ENCODE assay signal across 5 mouse cellular contexts in genomic region chr1:184669173-184669572, GRCm38 (mm10).
DNase-seq lines count a peak whose midpoint lies in the region; ATAC-seq and TF ChIP-seq lines count a peak whose summit lies in the region.
"Not testable (repeated sequence)": the region's sequence is repeated elsewhere in the genome, so short reads cannot be mapped to it uniquely, and the experiment has no call there.

No protein-coding gene starts in this region.

- peaks cover 44% of the 10 kb centered on the region for H3K4me1 ChIP-seq in liver, embryonic 13.5 days (replicated peaks)
- H3K4me1 ChIP-seq in liver, embryonic 15.5 days (replicated peaks), result peaks cover 38% of the 10 kb centered on the region
- not testable (repeated sequence) for H3K4me1 ChIP-seq in liver, postnatal 0 days (ENCODE audit: insufficient read depth)

- not testable (repeated sequence) for H3K36me3 ChIP-seq in liver, embryonic 13.5 days; liver, embryonic 15.5 days (replicated peaks); liver, postnatal 0 days (replicated peaks; ENCODE audit: insufficient read depth, low read length)

- H3K9ac ChIP-seq in liver, embryonic 13.5 days; liver, embryonic 15.5 days; liver, postnatal 0 days (replicated peaks): not testable (repeated sequence)

- H3K4me2 ChIP-seq in liver, embryonic 13.5 days; liver, postnatal 0 days (ENCODE audit: low read depth, low read length): not testable (repeated sequence)
- peak overlapping the region; percentile 16 for H3K4me2 ChIP-seq in liver, embryonic 15.5 days

- not testable (repeated sequence) for H3K4me3 ChIP-seq in liver, embryonic 13.5 days (replicated peaks); liver, embryonic 15.5 days (replicated peaks); liver, postnatal 0 days (ENCODE audit: low read depth, low read length)

- 0 out of 2 replicates have a peak, but pooled peaks have one; percentile 39 for ATAC-seq in erythroid progenitor cell, adult 5-6 weeks (replicated peaks; ENCODE audit: low FRiP score, poor library complexity, severe bottlenecking)
- peak; percentile 70 for ATAC-seq in liver, embryonic 13.5 days (ENCODE audit: low read depth)
- ATAC-seq in liver, embryonic 15.5 days (ENCODE audit: insufficient read depth), result peak; percentile 65
- ATAC-seq in liver, postnatal 0 days, result peak; percentile 58

- WGBS in liver, embryonic 13.5 days (ENCODE audit: insufficient replicate concordance), result 50% methylated on average over 5 of the region's 5 CpGs
- WGBS in liver, embryonic 15.5 days (ENCODE audit: insufficient replicate concordance), result 34% methylated on average over 5 of the region's 5 CpGs
- 69% methylated on average over 5 of the region's 5 CpGs for WGBS in liver, postnatal 0 days (ENCODE audit: insufficient replicate concordance)

- not testable (repeated sequence) for TF ChIP-seq CTCF in liver, postnatal 0 days (IDR thresholded peaks at IDR 0.05; ENCODE audit: low read depth)

- TF ChIP-seq EP300 in liver, postnatal 0 days (IDR thresholded peaks at IDR 0.05; ENCODE audit: low read depth), result not testable (repeated sequence)

- H3K9me3 ChIP-seq in liver, embryonic 13.5 days (replicated peaks); liver, embryonic 15.5 days (replicated peaks); liver, postnatal 0 days (ENCODE audit: low read length): not testable (repeated sequence)

- peak; percentile 66 for DNase-seq in liver
- DNase-seq in liver, embryonic 13.5 days, result peak; percentile 52
- not testable (repeated sequence) for DNase-seq in liver, postnatal 0 days

- H3K27me3 ChIP-seq in liver, embryonic 13.5 days, result peaks cover 11% of the 10 kb centered on the region
- H3K27me3 ChIP-seq in liver, embryonic 15.5 days, result peaks cover 21% of the 10 kb centered on the region
- not testable (repeated sequence) for H3K27me3 ChIP-seq in liver, postnatal 0 days (ENCODE audit: insufficient read depth, low read length)

- H3K27ac ChIP-seq in liver, embryonic 13.5 days; liver, postnatal 0 days (ENCODE audit: low read depth): not testable (repeated sequence)
- H3K27ac ChIP-seq in liver, embryonic 15.5 days (replicated peaks), result 0 out of 2 replicates have a peak overlapping the region, but pooled peaks have one; percentile 20
